Mouse (Mus musculus): ENCODE measurements around the gene Rpl13. TPM values are rescaled to one million over a fixed set of nuclear protein-coding genes. Genes with fewer than 3 reads are reported as not detected.
A peak's percentile ranks its signal among the peaks of the same experiment; 100 is the strongest.

Gene Rpl13
- polyA plus RNA-seq (2015; fragmentation: Nextera tagmentation; extraction: Ambion mirVana), result 917 and 1,023 TPM in 2 replicates

DNA sequence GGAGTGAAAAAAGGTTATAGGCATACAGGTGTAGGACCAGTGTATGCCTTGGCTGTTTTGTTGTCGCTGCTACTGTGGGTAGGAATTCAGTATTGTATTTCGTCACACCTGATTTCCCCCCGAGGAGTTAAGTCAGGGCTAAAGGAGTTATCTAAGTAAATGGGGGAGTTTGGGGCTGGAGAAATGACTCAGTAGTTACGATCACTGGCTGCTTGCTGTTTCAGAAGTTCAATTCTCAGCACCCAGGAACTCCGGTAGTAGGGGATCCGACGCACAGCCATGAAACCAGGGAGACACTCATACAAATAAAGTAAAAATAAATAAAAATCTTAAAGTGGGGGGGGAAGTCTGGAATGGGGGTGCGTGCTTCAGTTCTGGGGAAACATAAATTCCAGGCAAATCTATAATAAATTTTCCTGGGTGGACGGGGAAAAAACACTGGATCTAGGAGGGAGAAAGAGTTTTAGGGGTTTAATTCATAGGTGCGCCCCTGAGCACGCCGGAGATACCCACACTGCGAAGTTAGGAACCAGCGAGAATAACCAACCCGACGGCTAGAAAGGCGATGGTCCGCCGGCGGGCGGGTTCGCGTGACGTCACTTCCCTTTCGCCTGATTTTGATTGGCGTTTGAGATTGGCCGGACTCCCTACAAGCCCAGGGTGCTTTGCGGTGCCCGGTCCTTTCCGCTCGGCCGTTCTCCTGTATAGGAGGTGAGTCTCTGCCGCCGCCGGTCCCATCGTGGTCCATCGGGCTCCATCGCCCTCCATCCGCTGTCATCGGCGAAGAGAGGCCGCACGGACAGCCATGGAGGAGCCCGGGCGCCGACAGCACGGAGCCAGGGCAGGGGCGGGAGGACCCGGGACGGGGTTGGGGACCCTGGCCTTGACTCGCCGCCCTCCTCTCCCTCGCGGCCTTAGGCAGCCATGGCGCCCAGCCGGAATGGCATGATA, at the start of gene Rpl13:
Rpl13 (plus strand) TSS at position 616 of the 951 bp plus-strand sequence.
- peak within 1 kb of the TSS; percentile 93 for H3K27ac ChIP-seq
- H3K9me3 ChIP-seq (replicated peaks), result no peaks in the 10 kb centered on the region
- no peaks in the 10 kb centered on the region for H3K27me3 ChIP-seq
- H3K4me1 ChIP-seq, result peaks cover 18% of the 10 kb centered on the region
- H3K9ac ChIP-seq, result peak within 1 kb of the TSS; percentile 99
- H3K4me2 ChIP-seq, result peak within 1 kb of the TSS; percentile 83
- H3K36me3 ChIP-seq (ENCODE audit: poor library complexity, severe bottlenecking), result peaks cover 44% of the 10 kb centered on the region
- peak; percentile 97 for ATAC-seq
- 2% methylated on average over 56 of the region's 56 CpGs for WGBS
- peak within 1 kb of the TSS; percentile 80 for H3K4me3 ChIP-seq

GRCm38 (mm10) chr8:123062721-123063120, 39.4 kb upstream of the Rpl13 start, which contains the start of gene Spg7:
Gene Spg7 (plus strand): TSS chr8:123062942.
- Histone ChIP-seq H3K27me3 (no peaks in the 10 kb centered on the region), H3K4me2 (no peak within 1 kb of the TSS), H3K9me3 (replicated peaks) (no peaks in the 10 kb centered on the region), H3K4me3 (no peak within 1 kb of the TSS), H3K36me3 (ENCODE audit: poor library complexity, severe bottlenecking) (no peaks in the 10 kb centered on the region; the same call in 1 of the 2 replicates), H3K9ac (no peak within 1 kb of the TSS), H3K27ac (no peak within 1 kb of the TSS), H3K4me1 (peaks cover 27% of the 10 kb centered on the region)
- ATAC-seq, result no peak
- 71% methylated on average over 7 of the region's 7 CpGs for WGBS

DNA sequence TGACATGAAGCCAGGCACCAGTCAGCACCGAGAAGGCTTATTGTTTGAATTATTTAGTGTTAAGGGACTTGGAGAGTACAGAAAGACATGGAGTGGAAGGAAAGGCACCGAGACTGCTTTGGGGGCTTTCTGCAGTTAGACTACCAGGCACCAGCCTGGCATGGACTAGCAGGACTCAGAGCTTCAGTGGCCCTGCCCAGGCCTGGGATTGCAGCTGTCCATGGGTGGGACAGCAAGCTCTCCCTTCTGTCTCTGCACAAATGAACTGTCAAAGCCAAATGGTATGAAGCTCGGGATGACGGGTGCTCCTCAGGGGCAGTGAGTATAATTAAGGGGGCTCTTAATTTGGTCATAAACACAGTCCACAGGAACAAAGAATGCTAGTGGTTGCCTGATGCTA, 38.1 kb upstream of the Rpl13 start:
- peak overlapping the region; percentile 85 for H3K4me2 ChIP-seq
- peak overlapping the region; percentile 87 for H3K9ac ChIP-seq
- no peaks in the 10 kb centered on the region for H3K9me3 ChIP-seq (replicated peaks)
- 79% methylated on average over 4 of the region's 4 CpGs for WGBS
- no peak overlapping the region for H3K27ac ChIP-seq
- peaks cover 7% of the 10 kb centered on the region for H3K36me3 ChIP-seq (ENCODE audit: poor library complexity, severe bottlenecking)
- no peak for ATAC-seq
- H3K4me3 ChIP-seq, result no peak overlapping the region
- H3K4me1 ChIP-seq, result peaks cover 28% of the 10 kb centered on the region
- no peaks in the 10 kb centered on the region for H3K27me3 ChIP-seq

DNA sequence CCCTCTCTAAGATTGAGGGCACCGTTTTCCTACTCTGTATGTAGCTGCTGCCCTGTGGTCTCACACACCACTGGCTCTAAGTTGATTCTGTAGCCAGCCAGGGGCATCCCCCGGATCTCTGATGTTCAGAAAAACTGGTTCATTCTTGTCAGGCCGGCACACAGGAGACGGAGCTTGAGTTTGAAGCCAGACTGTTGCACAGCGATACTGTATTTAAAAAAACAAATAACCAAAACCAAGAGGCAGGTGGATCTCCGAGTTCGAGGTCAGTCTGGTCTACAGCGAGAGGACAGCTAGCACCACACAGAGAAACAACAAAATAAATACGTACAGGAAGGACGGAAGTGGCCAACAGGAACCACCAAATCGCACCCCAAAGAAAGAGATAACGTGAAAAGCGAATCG, 37.3 kb upstream of the Rpl13 start:
- Histone ChIP-seq H3K4me3 (peak overlapping the region; percentile 75), H3K9ac (peak overlapping the region; percentile 87), H3K4me1 (peaks cover 28% of the 10 kb centered on the region), H3K36me3 (ENCODE audit: poor library complexity, severe bottlenecking) (peaks cover 7% of the 10 kb centered on the region), H3K9me3 (replicated peaks) (no peaks in the 10 kb centered on the region), H3K27ac (peak overlapping the region; percentile 88), H3K4me2 (peak overlapping the region; percentile 85), H3K27me3 (no peaks in the 10 kb centered on the region)
- ATAC-seq, result peak; percentile 23
- WGBS, result 2% methylated on average over 14 of the region's 14 CpGs

DNA sequence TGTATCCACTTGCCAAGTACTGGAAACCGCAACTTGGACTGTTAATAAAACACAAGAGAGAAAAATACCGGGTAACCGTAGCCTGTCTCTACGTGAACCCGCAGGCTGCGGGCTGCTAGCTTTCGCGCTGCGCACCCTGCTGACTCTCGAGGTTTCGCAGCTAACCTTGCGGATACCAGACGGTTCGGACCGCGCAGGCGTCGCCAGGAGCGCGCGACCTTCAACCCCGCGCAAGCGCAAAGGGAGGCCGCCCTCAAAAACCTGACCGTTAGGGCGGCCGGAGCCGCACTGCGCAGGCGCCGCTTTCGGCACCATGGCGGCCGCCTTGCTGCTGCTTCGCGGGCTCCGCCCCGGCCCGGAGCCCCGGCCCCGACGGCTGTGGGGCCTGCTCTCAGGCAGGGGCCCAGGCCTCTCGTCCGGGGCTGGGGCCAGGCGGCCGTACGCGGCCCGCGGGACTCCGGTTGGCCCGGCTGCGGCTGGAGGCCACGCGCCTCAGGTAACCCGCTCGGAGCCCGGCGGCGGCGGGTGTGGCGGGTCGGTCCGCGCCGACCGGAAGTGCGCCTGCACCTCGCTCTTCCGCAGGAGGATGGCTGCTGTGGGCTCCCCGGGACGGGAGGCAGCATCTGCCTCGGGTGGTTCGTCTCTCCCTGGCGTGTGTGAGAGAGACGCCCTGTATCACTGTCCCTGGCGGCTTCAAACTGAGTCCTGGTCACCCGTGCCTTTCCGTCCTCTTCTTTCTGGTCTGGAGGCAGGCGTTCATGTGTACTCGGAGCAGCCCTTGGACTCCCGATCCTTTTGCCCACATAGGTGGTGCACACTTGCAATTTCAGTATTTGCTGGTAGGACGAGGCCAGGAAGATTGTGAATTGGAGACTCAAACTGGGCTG, 36.7 kb upstream of the Rpl13 start:
- H3K4me3 ChIP-seq, result peak overlapping the region; percentile 75
- H3K36me3 ChIP-seq (ENCODE audit: poor library complexity, severe bottlenecking), result peaks cover 10% of the 10 kb centered on the region
- H3K9me3 ChIP-seq (replicated peaks), result no peaks in the 10 kb centered on the region
- peak overlapping the region; percentile 88 for H3K27ac ChIP-seq
- peak overlapping the region; percentile 85 for H3K4me2 ChIP-seq
- ATAC-seq, result peak; percentile 96
- H3K27me3 ChIP-seq, result no peaks in the 10 kb centered on the region
- WGBS, result under 1% methylated on average over 84 of the region's 84 CpGs
- peak overlapping the region; percentile 87 for H3K9ac ChIP-seq
- peaks cover 28% of the 10 kb centered on the region for H3K4me1 ChIP-seq

- H3K27ac ChIP-seq, result peak overlapping the region; percentile 88
- peak overlapping the region; percentile 75 for H3K4me3 ChIP-seq
- H3K9ac ChIP-seq, result peak overlapping the region; percentile 87
- WGBS, result 39% methylated on average over 7 of the region's 7 CpGs
- H3K27me3 ChIP-seq, result no peaks in the 10 kb centered on the region
- peaks cover 13% of the 10 kb centered on the region for H3K36me3 ChIP-seq (ENCODE audit: poor library complexity, severe bottlenecking)
- peak overlapping the region; percentile 85 for H3K4me2 ChIP-seq
- ATAC-seq, result no peak
- no peaks in the 10 kb centered on the region for H3K9me3 ChIP-seq (replicated peaks)
- H3K4me1 ChIP-seq, result peaks cover 28% of the 10 kb centered on the region
Measured at GRCm38 (mm10) chr8:123066101-123066683, 36.0 kb upstream of the Rpl13 start.

- H3K4me1 ChIP-seq, result peaks cover 16% of the 10 kb centered on the region
- no peak overlapping the region for H3K27ac ChIP-seq
- no peak overlapping the region for H3K9ac ChIP-seq
- no peaks in the 10 kb centered on the region for H3K9me3 ChIP-seq (replicated peaks)
- no peak for ATAC-seq
- H3K36me3 ChIP-seq (ENCODE audit: poor library complexity, severe bottlenecking), result peaks cover 59% of the 10 kb centered on the region
- no peaks in the 10 kb centered on the region for H3K27me3 ChIP-seq
- no peak overlapping the region for H3K4me2 ChIP-seq
- WGBS, result 82% methylated on average over 4 of the region's 4 CpGs
- H3K4me3 ChIP-seq, result no peak overlapping the region
Measured at GRCm38 (mm10) chr8:123071176-123071575, 31.0 kb upstream of the Rpl13 start.

GRCm38 (mm10) chr8:123077213-123077612, 24.9 kb upstream of the Rpl13 start:
- WGBS, result 96% methylated on average over 6 of the region's 6 CpGs
- Histone ChIP-seq H3K4me2 (no peak overlapping the region), H3K9me3 (replicated peaks) (no peaks in the 10 kb centered on the region), H3K27ac (no peak overlapping the region), H3K4me3 (no peak overlapping the region), H3K4me1 (no peaks in the 10 kb centered on the region), H3K9ac (no peak overlapping the region), H3K36me3 (ENCODE audit: poor library complexity, severe bottlenecking) (peaks cover 95% of the 10 kb centered on the region), H3K27me3 (no peaks in the 10 kb centered on the region)
- no peak for ATAC-seq

DNA sequence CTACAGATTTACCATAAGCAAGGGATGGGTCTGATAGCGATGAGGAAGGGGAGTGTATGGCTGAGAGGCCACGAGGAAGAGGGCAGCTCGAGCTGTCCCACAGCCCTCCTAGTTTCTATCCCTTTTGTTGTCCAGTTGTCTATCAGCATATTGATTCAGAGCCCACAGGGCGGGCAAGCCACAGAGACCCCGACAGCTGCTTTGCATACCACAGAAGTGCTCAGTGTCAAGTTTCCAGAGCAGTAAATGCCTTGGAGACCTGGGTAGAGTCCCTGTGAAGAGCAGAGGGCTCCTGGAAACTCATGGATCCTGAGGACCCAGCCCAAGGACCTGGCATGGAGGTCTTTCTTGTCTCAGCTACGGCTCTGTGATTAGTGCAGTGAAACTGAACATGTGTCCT, 19.2 kb upstream of the Rpl13 start:
- no peak overlapping the region for H3K4me3 ChIP-seq
- no peak overlapping the region for H3K4me2 ChIP-seq
- H3K27ac ChIP-seq, result no peak overlapping the region
- H3K27me3 ChIP-seq, result no peaks in the 10 kb centered on the region
- no peak for ATAC-seq
- H3K4me1 ChIP-seq, result no peaks in the 10 kb centered on the region
- WGBS, result 91% methylated on average over 6 of the region's 6 CpGs
- no peaks in the 10 kb centered on the region for H3K9me3 ChIP-seq (replicated peaks)
- peaks cover 97% of the 10 kb centered on the region for H3K36me3 ChIP-seq (ENCODE audit: poor library complexity, severe bottlenecking)
- H3K9ac ChIP-seq, result no peak overlapping the region

- H3K4me1 ChIP-seq, result no peaks in the 10 kb centered on the region
- no peak overlapping the region for H3K4me2 ChIP-seq
- no peak overlapping the region for H3K27ac ChIP-seq
- no peaks in the 10 kb centered on the region for H3K9me3 ChIP-seq (replicated peaks)
- no peak overlapping the region for H3K9ac ChIP-seq
- no peak overlapping the region for H3K4me3 ChIP-seq
- 86% methylated on average over 12 of the region's 12 CpGs for WGBS
- H3K27me3 ChIP-seq, result no peaks in the 10 kb centered on the region
- no peak for ATAC-seq
- H3K36me3 ChIP-seq (ENCODE audit: poor library complexity, severe bottlenecking), result peaks cover 97% of the 10 kb centered on the region
Measured at GRCm38 (mm10) chr8:123083610-123084009, 18.5 kb upstream of the Rpl13 start.

DNA sequence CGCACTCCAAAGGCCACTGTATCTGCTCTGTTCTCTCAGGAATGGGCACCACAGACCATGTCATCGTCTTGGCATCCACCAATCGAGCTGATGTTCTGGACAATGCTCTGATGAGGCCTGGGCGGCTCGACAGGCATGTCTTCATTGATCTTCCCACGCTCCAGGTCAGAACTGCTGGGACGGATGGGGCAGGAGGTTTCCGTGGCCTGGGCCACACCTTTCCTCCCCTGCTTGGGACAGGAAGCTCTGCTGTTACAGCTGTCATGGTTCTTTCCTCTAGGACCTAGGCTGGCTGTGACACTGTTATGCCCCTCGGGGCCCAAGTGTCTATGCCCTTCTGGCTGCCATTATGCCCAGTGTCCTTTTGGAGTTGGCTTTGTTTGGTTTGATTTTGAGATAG, 14.9 kb upstream of the Rpl13 start:
- no peak overlapping the region for H3K4me2 ChIP-seq
- H3K9me3 ChIP-seq (replicated peaks), result no peaks in the 10 kb centered on the region
- H3K27me3 ChIP-seq, result no peaks in the 10 kb centered on the region
- peaks cover 100% of the 10 kb centered on the region for H3K36me3 ChIP-seq (ENCODE audit: poor library complexity, severe bottlenecking)
- WGBS, result 94% methylated on average over 9 of the region's 9 CpGs
- no peaks in the 10 kb centered on the region for H3K4me1 ChIP-seq
- ATAC-seq, result no peak
- H3K9ac ChIP-seq, result no peak overlapping the region; the same call in 1 of the 2 replicates
- H3K4me3 ChIP-seq, result no peak overlapping the region
- no peak overlapping the region for H3K27ac ChIP-seq
